Mouse (Mus musculus) layer of hippocampus, postnatal 36 days (tissue): ENCODE measurements around the gene Il23a. TPM values are rescaled to one million over a fixed set of nuclear protein-coding genes. Genes with fewer than 3 reads are reported as not detected.
"Not testable (repeated sequence)": the region's sequence is repeated elsewhere in the genome, so short reads cannot be mapped to it uniquely, and the experiment has no call there.

Experiments used
- DNase-seq, 2 experiments: peaks; one replicate each; pipeline ENCODE4 v3.0.0; 2022
- total RNA-seq, 2 experiments: library from RNA; stranded (reverse); gene quantifications; 2 replicates each; pipeline ENCODE4 v1.2.3; 2021

The Il23a gene
- total RNA-seq, 2 experiments from 2014 or later = 0.38 TPM; not detected in 1

GRCm38 (mm10) chr10:128263393-128264310 lies 34.9 kb downstream of the Il23a start:
- no peak for DNase-seq

GRCm38 (mm10) chr10:128262300-128262699 lies 36.3 kb downstream of the Il23a start:
- DNase-seq = no peak

- DNase-seq = not testable (repeated sequence)
Observed at GRCm38 (mm10) chr10:128260376-128260775, 38.2 kb downstream of the Il23a start.

- no peak for DNase-seq
Observed at GRCm38 (mm10) chr10:128259946-128260345, 38.6 kb downstream of the Il23a start.

- no peak for DNase-seq
Observed at GRCm38 (mm10) chr10:128258953-128259352, 39.6 kb downstream of the Il23a start.

GRCm38 (mm10) chr10:128256328-128256727 lies 42.2 kb downstream of the Il23a start:
- DNase-seq = no peak

GRCm38 (mm10) chr10:128255925-128256324 lies 42.6 kb downstream of the Il23a start:
- no peak for DNase-seq

GRCm38 (mm10) chr10:128253677-128254255 lies 44.8 kb downstream of the Il23a start, which contains the start of gene Apon:
Gene Apon (plus strand): TSS chr10:128254096.
- no peak for DNase-seq

GRCm38 (mm10) chr10:128250565-128250964 lies 48.0 kb downstream of the Il23a start:
- DNase-seq = no peak

GRCm38 (mm10) chr10:128247020-128247732 lies 51.4 kb downstream of the Il23a start:
- DNase-seq = no peak

Other genes starting within 250 kb of the Il23a start
- gene Ptges3, start 239.8 kb downstream of the Il23a start, total RNA-seq = 100 to 1,000 TPM; 155 to 157 TPM
- gene Atp5b, start 215.5 kb downstream of the Il23a start, total RNA-seq = 1,000 to 10,000 TPM; 1,628 to 1,744 TPM
- 10 to 100 TPM; 39.9 to 46.8 TPM for gene Baz2a, start 207.2 kb downstream of the Il23a start, total RNA-seq
- gene Rbms2, start 118.5 kb downstream of the Il23a start, total RNA-seq = 10 to 100 TPM; 12.8 to 13.7 TPM
- 10 to 100 TPM; 21.1 to 23.2 TPM for gene Gls2, start 104.3 kb downstream of the Il23a start, total RNA-seq
- gene Spryd4, start 86.9 kb downstream of the Il23a start, total RNA-seq = 10 to 100 TPM in 1 of 2 experiments, 1 to 10 TPM in 1; 7.1 to 10.2 TPM
- not detected for gene Mip, start 72.9 kb downstream of the Il23a start, total RNA-seq
- 1 to 10 TPM; 7.8 to 8.4 TPM for gene Timeless, start 66.7 kb downstream of the Il23a start, total RNA-seq
- not detected for gene Apon, start 44.7 kb downstream of the Il23a start, total RNA-seq
- gene Apof, start 30.1 kb downstream of the Il23a start, total RNA-seq = not detected
- gene Stat2, start 28.2 kb downstream of the Il23a start, total RNA-seq = 10 to 100 TPM; 30.6 to 36.0 TPM
- gene Pan2, start 4.6 kb upstream of the Il23a start, total RNA-seq = 10 to 100 TPM; 14.0 to 16.7 TPM
- gene Cnpy2, start 23.7 kb upstream of the Il23a start, total RNA-seq = 10 to 100 TPM; 82.9 to 86.1 TPM
- 100 to 1,000 TPM; 224 to 234 TPM for gene Cs, start 39.0 kb upstream of the Il23a start, total RNA-seq
- gene Coq10a, start 70.2 kb upstream of the Il23a start, total RNA-seq = 10 to 100 TPM; 51.2 to 52.8 TPM
- 10 to 100 TPM; 55.6 to 59.6 TPM for gene Ankrd52, start 78.4 kb upstream of the Il23a start, total RNA-seq
- gene Slc39a5, start 102.5 kb upstream of the Il23a start, total RNA-seq = not detected
- gene Nabp2, start 112.7 kb upstream of the Il23a start, total RNA-seq = 10 to 100 TPM; 91.6 to 92.0 TPM
- gene Rnf41, start 112.9 kb upstream of the Il23a start, total RNA-seq = 10 to 100 TPM; 74.4 to 76.3 TPM
- gene Smarcc2, start 160.5 kb upstream of the Il23a start, total RNA-seq = 100 to 1,000 TPM; 226 to 234 TPM
- 100 to 1,000 TPM; 520 to 569 TPM for gene Myl6, start 195.4 kb upstream of the Il23a start, total RNA-seq
- gene Myl6b, start 199.9 kb upstream of the Il23a start, total RNA-seq = 10 to 100 TPM; 16.2 to 19.3 TPM
- gene Esyt1, start 227.1 kb upstream of the Il23a start, total RNA-seq = 1 to 10 TPM; 4.5 to 4.7 TPM
- gene Zc3h10, start 249.0 kb upstream of the Il23a start, total RNA-seq = 10 to 100 TPM; 14.1 to 14.3 TPM